Comparison of ENCODE assay signal across 12 mouse cellular contexts in the genomic region with DNA sequence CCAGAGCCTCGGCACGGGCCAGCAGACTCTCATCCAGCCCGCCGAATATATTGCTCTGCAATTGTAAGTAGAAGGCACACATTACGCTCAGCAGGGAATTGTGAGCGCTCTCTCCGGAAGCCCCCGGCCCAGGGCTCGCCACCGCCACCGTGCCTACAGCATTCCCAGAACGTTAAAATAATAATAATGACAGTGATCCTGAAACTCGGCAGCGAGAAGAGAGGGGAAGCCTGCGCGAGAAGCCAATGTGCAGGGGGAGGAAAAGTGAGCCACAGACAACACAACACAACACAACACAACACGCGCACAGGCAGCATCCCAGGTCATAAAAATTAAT. TPM values are rescaled to one million over a fixed set of nuclear protein-coding genes. Genes with fewer than 3 reads are reported as not detected.
DNase-seq lines count a peak whose midpoint lies in the region; ATAC-seq lines count a peak whose summit lies in the region.
"Had no signal": no experiment of that assay in that cellular context is flagged by ENCODE, and none has a peak within 500 bp of the region (broad histone marks: within the 10 kb centered on the region; RNA-seq: fewer than 3 reads in every experiment).

No protein-coding gene starts in this region.

- peaks cover 84% of the 10 kb centered on the region for H3K27me3 ChIP-seq in liver, embryonic 12.5 days (replicated peaks)
- H3K27me3 ChIP-seq in forebrain, embryonic 13.5 days, result peaks cover 90% of the 10 kb centered on the region
- peaks cover 75% of the 10 kb centered on the region for H3K27me3 ChIP-seq in limb, embryonic 11.5 days (ENCODE audit: control insufficient read depth, insufficient read depth, low read length)
- H3K27me3 ChIP-seq in neural tube, embryonic 15.5 days (replicated peaks), result peaks cover 69% of the 10 kb centered on the region

- 4% methylated on average over 18 of the region's 18 CpGs for WGBS in liver, embryonic 12.5 days (ENCODE audit: insufficient replicate concordance)
- WGBS in forebrain, embryonic 13.5 days, result under 1% methylated on average over 18 of the region's 18 CpGs
- WGBS in limb, embryonic 11.5 days, result under 1% methylated on average over 18 of the region's 18 CpGs
- under 1% methylated on average over 18 of the region's 18 CpGs for WGBS in neural tube, embryonic 15.5 days

- H3K27ac ChIP-seq in liver, embryonic 12.5 days, result no peak overlapping the region
- H3K27ac ChIP-seq in forebrain, embryonic 13.5 days, result no peak overlapping the region
- no peak overlapping the region for H3K27ac ChIP-seq in limb, embryonic 11.5 days (replicated peaks; ENCODE audit: low read depth, low read length)
- H3K27ac ChIP-seq in neural tube, embryonic 15.5 days (replicated peaks), result peak overlapping the region; percentile 30

- H3K4me3 ChIP-seq in liver, embryonic 12.5 days, result no peak overlapping the region
- peak overlapping the region; percentile 41 for H3K4me3 ChIP-seq in forebrain, embryonic 13.5 days
- H3K4me3 ChIP-seq in limb, embryonic 11.5 days (ENCODE audit: low read depth, low read length), result no peak overlapping the region; the same call in 1 of the 2 replicates
- H3K4me3 ChIP-seq in neural tube, embryonic 15.5 days (replicated peaks), result peak overlapping the region; percentile 47

- no peaks in the 10 kb centered on the region for H3K36me3 ChIP-seq in liver, embryonic 12.5 days
- H3K36me3 ChIP-seq in forebrain, embryonic 13.5 days (ENCODE audit: poor library complexity, severe bottlenecking), result no peaks in the 10 kb centered on the region
- H3K36me3 ChIP-seq in limb, embryonic 11.5 days (ENCODE audit: control insufficient read depth, insufficient read depth, low read length), result no peaks in the 10 kb centered on the region
- no peaks in the 10 kb centered on the region for H3K36me3 ChIP-seq in neural tube, embryonic 15.5 days

- no peak overlapping the region for H3K9ac ChIP-seq in liver, embryonic 12.5 days
- H3K9ac ChIP-seq in forebrain, embryonic 13.5 days, result 0 out of 2 replicates have a peak overlapping the region, but pooled peaks have one; percentile 43
- no peak overlapping the region for H3K9ac ChIP-seq in limb, embryonic 11.5 days (ENCODE audit: low read length)
- peak overlapping the region; percentile 34; the same call in 1 of the 2 replicates for H3K9ac ChIP-seq in neural tube, embryonic 15.5 days (replicated peaks)

- H3K4me2 ChIP-seq in liver, embryonic 12.5 days, result peak overlapping the region; percentile 53
- peak overlapping the region; percentile 78 for H3K4me2 ChIP-seq in forebrain, embryonic 13.5 days
- H3K4me2 ChIP-seq in limb, embryonic 11.5 days (ENCODE audit: low read depth, severe bottlenecking), result peak overlapping the region; percentile 64; the same call in 1 of the 2 replicates
- peak overlapping the region; percentile 90 for H3K4me2 ChIP-seq in neural tube, embryonic 15.5 days

- no peak for ATAC-seq in liver, embryonic 12.5 days
- no peak for ATAC-seq in forebrain, embryonic 13.5 days
- no peak for ATAC-seq in limb, embryonic 11.5 days (ENCODE audit: insufficient number of reproducible peaks, low FRiP score, low TSS enrichment, low read depth)
- ATAC-seq in neural tube, embryonic 15.5 days (ENCODE audit: low FRiP score), result no peak

- H3K9me3 ChIP-seq in liver, embryonic 12.5 days (replicated peaks), result no peaks in the 10 kb centered on the region
- H3K9me3 ChIP-seq in forebrain, embryonic 13.5 days (replicated peaks), result no peaks in the 10 kb centered on the region
- no peaks in the 10 kb centered on the region for H3K9me3 ChIP-seq in limb, embryonic 11.5 days (ENCODE audit: control insufficient read depth, low read length)
- H3K9me3 ChIP-seq in neural tube, embryonic 15.5 days (replicated peaks), result no peaks in the 10 kb centered on the region

- DNase-seq in liver, result no peak
- DNase-seq in limb, embryonic 11.5 days (ENCODE audit: low spot score), result peak; percentile 38
- no peak for DNase-seq in urinary bladder, postnatal 36 days (ENCODE audit: low spot score in 2 of 2)
- no peak for DNase-seq in gastrocnemius, adult 8-10 months (ENCODE audit: low spot score in 2 of 2)
- DNase-seq: cerebellum, adult 9-11 months; lung, adult 2 months; thymus, adult 2 months had no signal

- H3K4me1 ChIP-seq in liver, embryonic 12.5 days, result 0 out of 2 replicates have a peak, but pooled peaks cover 6% of the 10 kb centered on the region
- H3K4me1 ChIP-seq in forebrain, embryonic 13.5 days, result peaks cover 32% of the 10 kb centered on the region
- H3K4me1 ChIP-seq in limb, embryonic 11.5 days (ENCODE audit: control insufficient read depth, insufficient read depth, low read length), result peaks cover 5% of the 10 kb centered on the region; the same call in 1 of the 2 replicates
- H3K4me1 ChIP-seq in neural tube, embryonic 15.5 days, result peaks cover 40% of the 10 kb centered on the region

RNA-seq across cellular contexts. Expression of gene Pou4f2, which starts 0.9 kb away (rescaled TPM):
- not detected in 2 replicates for polyA plus RNA-seq in liver, embryonic 12.5 days (2016; fragmentation: Nextera tagmentation; extraction: Ambion mirVana)
- 0.05 TPM in 1 of 2 replicates, not detected in the other for polyA plus RNA-seq in forebrain, embryonic 13.5 days (2015; fragmentation: Nextera tagmentation; extraction: Ambion mirVana)
- not detected in 2 replicates for polyA plus RNA-seq in limb, embryonic 11.5 days (2014; fragmentation: Nextera tagmentation; extraction: Ambion mirVana)
- 2.4 and 3.3 TPM in 2 replicates for polyA plus RNA-seq in neural tube, embryonic 15.5 days (2015; fragmentation: Nextera tagmentation; extraction: Ambion mirVana)
- total RNA-seq in gastrocnemius, adult 8-10 months (2022), result not detected
- total RNA-seq: adrenal gland, adult 2 months had no signal
- polyA plus RNA-seq: adrenal gland, adult 2 months; frontal cortex, adult 2 months; lung, adult 2 months; thymus, adult 2 months had no signal

Comparison
In these comparisons a context has a peak if more than half of its experiments do, and no peak if none do; other contexts are left out.
1. H3K4me3 ChIP-seq: peak in forebrain, embryonic 13.5 days (single experiment) and neural tube, embryonic 15.5 days (single experiment); none in liver, embryonic 12.5 days (single experiment) and limb, embryonic 11.5 days (single experiment).
2. H3K9ac ChIP-seq: peak in forebrain, embryonic 13.5 days (single experiment) and neural tube, embryonic 15.5 days (single experiment); none in liver, embryonic 12.5 days (single experiment) and limb, embryonic 11.5 days (single experiment).
3. Peak in every context shown above with its lines, with median percentiles within 50 percentile points of each other: H3K4me2 ChIP-seq.